Mouse (Mus musculus) embryonic facial prominence, embryonic 14.5 days (tissue): ENCODE results near the gene Mob3b. TPM values are rescaled to one million over a fixed set of nuclear protein-coding genes. Genes with fewer than 3 reads are reported as not detected.

Experiments
- ATAC-seq: fragments of 200-750 bp; cut with Nextera tagmentation; 2 replicates; pipeline ENCODE4 v1.8.0; 2017; ENCODE audit warnings: low read depth, moderate number of reproducible peaks, moderate TSS enrichment
- DNase-seq: peaks from one replicate; pipeline ENCODE4 v3.0.0-alpha.2; 2015; ENCODE audit warnings: low spot score
- H3K27ac ChIP-seq: fragments of 300-500 bp; sonication (generic); replicated peaks from 2 replicates; pipeline ENCODE4 v1.5.1; 2014; ENCODE audit warnings: low read depth, mild to moderate bottlenecking, low read length, moderate library complexity
- H3K27me3 ChIP-seq: fragments of 300-500 bp; sonication (generic); replicated peaks from 2 replicates; pipeline ENCODE4 v1.6.1; 2014; ENCODE audit warnings: low read length; ENCODE audit not compliant: control insufficient read depth, insufficient read depth
- H3K36me3 ChIP-seq: fragments of 300-500 bp; sonication (generic); 2 replicates; pipeline ENCODE4 v1.6.1; 2014; ENCODE audit warnings: low read length, mixed read lengths; ENCODE audit not compliant: control insufficient read depth, insufficient read depth
- H3K4me1 ChIP-seq: fragments of 300-500 bp; sonication (generic); 2 replicates; pipeline ENCODE4 v1.6.1; 2014; ENCODE audit warnings: antibody characterized with exemption, low read length; ENCODE audit not compliant: control insufficient read depth, insufficient read depth
- H3K4me2 ChIP-seq: fragments of 300-500 bp; sonication (generic); 2 replicates; pipeline ENCODE4 v1.6.1; 2014; ENCODE audit warnings: low read depth, mild to moderate bottlenecking, low read length, moderate library complexity, mixed read lengths
- H3K4me3 ChIP-seq: fragments of 300-500 bp; sonication (generic); 2 replicates; pipeline ENCODE4 v1.5.1; 2014; ENCODE audit warnings: low read depth, mild to moderate bottlenecking, low read length
- H3K9ac ChIP-seq: fragments of 300-500 bp; sonication (generic); 2 replicates; pipeline ENCODE4 v1.6.1; 2014; ENCODE audit warnings: low read depth, mild to moderate bottlenecking, low read length, moderate library complexity, mixed read lengths
- H3K9me3 ChIP-seq: fragments of 300-500 bp; sonication (generic); 2 replicates; pipeline ENCODE4 v1.6.1; 2016; ENCODE audit warnings: low read length; ENCODE audit not compliant: control insufficient read depth
- WGBS: fragments of 180-500 bp; shearing (Covaris S2); extraction: QIAGEN DNeasy Blood & Tissue Kit; methylation state at CpG from one replicate; pipeline ENCODE4 v1.1.7; 2014; 5-methylcytosine and 5-hydroxymethylcytosine counted together
- polyA plus RNA-seq: library from polyadenylated mRNA; unstranded; fragments of >200 nt; fragmentation: Nextera tagmentation; extraction: Ambion mirVana; gene quantifications from 2 replicates; pipeline ENCODE4 v1.2.1, GENCODE M21; 2014

Gene Mob3b
- polyA plus RNA-seq, 1 experiment from 2014 or later = 6.3 TPM

DNA sequence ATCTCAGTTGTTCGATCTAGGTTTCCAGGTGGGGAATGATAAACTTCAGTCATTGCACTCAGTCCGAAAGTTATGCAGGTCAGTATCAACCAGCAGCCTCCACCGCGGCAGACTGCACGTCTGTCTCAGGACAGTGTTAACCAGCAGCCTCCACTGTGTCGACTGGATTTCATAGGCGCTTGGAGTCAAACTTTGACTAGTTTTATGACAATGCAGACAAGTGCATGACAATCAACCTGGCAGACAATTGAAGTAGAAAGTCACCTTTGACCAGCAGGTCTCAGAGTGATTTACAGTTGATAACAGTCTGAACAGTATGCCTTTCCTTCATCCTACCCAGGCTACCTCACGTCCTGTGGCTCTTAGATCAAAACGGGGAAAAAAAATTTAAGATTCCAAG lies 166.6 kb downstream of the Mob3b start:
- no peaks in the 10 kb centered on the region for H3K27me3 ChIP-seq
- DNase-seq (no peak), ATAC-seq (no peak)
- no peak overlapping the region for H3K27ac ChIP-seq
- peaks cover 21% of the 10 kb centered on the region for H3K4me1 ChIP-seq
- H3K36me3 ChIP-seq = no peaks in the 10 kb centered on the region
- no peak overlapping the region for H3K4me2 ChIP-seq
- 77% methylated on average over 9 of the region's 9 CpGs for WGBS
- H3K9ac ChIP-seq = no peak overlapping the region
- no peaks in the 10 kb centered on the region for H3K9me3 ChIP-seq
- H3K4me3 ChIP-seq = no peak overlapping the region

DNA sequence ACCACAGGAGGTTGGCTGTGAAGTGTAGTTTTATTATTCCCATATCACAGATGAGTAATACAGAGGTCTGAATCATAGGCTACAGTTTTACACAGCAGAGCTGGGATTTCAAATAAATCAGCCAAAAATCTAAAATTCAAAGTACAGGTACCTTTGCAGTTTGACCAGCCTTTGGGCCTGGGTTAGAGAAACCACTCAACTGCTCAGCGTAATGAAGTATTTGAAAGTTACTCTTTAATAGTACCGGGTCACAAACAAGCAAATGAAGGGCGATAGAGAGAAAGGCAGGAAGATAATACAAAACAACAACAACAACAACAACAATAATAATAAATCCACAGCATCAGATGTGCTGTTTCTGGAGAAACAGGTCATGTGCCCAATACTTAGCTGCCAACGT lies 169.7 kb downstream of the Mob3b start:
- H3K4me1 ChIP-seq = peaks cover 10% of the 10 kb centered on the region
- no peaks in the 10 kb centered on the region for H3K36me3 ChIP-seq
- H3K9me3 ChIP-seq = no peaks in the 10 kb centered on the region
- H3K27me3 ChIP-seq = no peaks in the 10 kb centered on the region
- no peak for ATAC-seq
- no peak overlapping the region for H3K4me3 ChIP-seq
- WGBS = 94% methylated on average over 4 of the region's 4 CpGs
- H3K4me2 ChIP-seq = no peak overlapping the region
- no peak overlapping the region for H3K9ac ChIP-seq
- no peak for DNase-seq
- no peak overlapping the region for H3K27ac ChIP-seq

GRCm38 (mm10) chr4:34987109-34987508 lies 170.2 kb downstream of the Mob3b start:
- WGBS = 86% methylated on average over 12 of the region's 12 CpGs
- H3K36me3 ChIP-seq = no peaks in the 10 kb centered on the region
- H3K9me3 ChIP-seq = no peaks in the 10 kb centered on the region
- no peak overlapping the region for H3K4me3 ChIP-seq
- H3K27me3 ChIP-seq = no peaks in the 10 kb centered on the region
- no peak overlapping the region for H3K9ac ChIP-seq
- H3K4me2 ChIP-seq = no peak overlapping the region
- DNase-seq (no peak), ATAC-seq (no peak)
- no peak overlapping the region for H3K27ac ChIP-seq
- H3K4me1 ChIP-seq = peaks cover 5% of the 10 kb centered on the region

DNA sequence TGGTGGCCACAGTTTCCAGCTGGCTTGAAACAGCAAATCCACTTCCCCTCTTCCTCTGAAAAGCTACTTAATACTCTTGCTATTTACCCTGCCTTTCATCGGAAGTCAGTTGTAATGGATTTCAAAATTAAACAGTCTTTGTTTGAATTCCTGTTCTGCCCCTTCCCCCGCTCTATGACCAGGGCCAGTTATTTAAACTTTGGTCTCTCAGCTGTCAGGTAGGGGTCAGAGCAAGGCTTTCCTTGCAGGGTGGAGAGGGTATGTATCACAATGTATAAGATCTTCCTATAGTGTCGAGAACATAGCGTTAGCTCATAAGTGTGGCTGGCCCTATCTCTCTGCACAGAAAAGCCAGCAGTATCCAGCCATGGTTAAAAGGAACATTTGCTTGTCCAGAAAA lies 170.6 kb downstream of the Mob3b start:
- Histone ChIP-seq H3K4me2 (no peak overlapping the region), H3K27me3 (no peaks in the 10 kb centered on the region), H3K9ac (no peak overlapping the region), H3K27ac (no peak overlapping the region), H3K9me3 (no peaks in the 10 kb centered on the region), H3K4me3 (no peak overlapping the region), H3K4me1 (peaks cover under 1% of the 10 kb centered on the region; the same call in 1 of the 2 replicates), H3K36me3 (no peaks in the 10 kb centered on the region)
- WGBS = 69% methylated on average over 4 of the region's 4 CpGs
- ATAC-seq = no peak
- DNase-seq = no peak

DNA sequence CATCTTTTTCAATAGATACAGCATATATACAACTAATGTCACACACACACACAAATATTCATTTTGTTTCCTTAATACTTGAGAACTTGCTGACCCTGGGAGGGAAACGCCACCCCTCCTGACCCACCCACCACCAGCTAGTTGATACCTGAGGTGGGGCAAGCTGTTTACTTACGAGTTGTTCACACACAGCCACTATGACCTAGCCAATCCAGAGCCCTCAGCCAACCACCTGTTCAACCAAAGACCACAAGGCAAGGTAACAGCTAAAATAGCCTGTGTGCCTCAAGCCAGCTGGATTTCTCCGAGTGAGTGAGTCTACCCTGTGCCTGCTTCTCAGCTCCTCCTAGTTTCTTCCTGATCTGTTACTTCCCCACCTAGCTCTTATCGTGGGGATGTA lies 172.9 kb downstream of the Mob3b start:
- Histone ChIP-seq H3K4me3 (no peak overlapping the region), H3K27ac (no peak overlapping the region), H3K4me1 (no peaks in the 10 kb centered on the region), H3K27me3 (no peaks in the 10 kb centered on the region), H3K36me3 (no peaks in the 10 kb centered on the region), H3K4me2 (no peak overlapping the region), H3K9me3 (no peaks in the 10 kb centered on the region), H3K9ac (no peak overlapping the region)
- ATAC-seq (no peak), DNase-seq (no peak)
- WGBS = 86% methylated on average over 4 of the region's 4 CpGs

- DNase-seq = no peak
- 86% methylated on average over 6 of the region's 6 CpGs for WGBS
- Histone ChIP-seq H3K36me3 (no peaks in the 10 kb centered on the region), H3K9me3 (no peaks in the 10 kb centered on the region), H3K27ac (no peak overlapping the region), H3K4me2 (no peak overlapping the region), H3K4me3 (no peak overlapping the region), H3K9ac (no peak overlapping the region), H3K4me1 (no peaks in the 10 kb centered on the region), H3K27me3 (no peaks in the 10 kb centered on the region)
- no peak for ATAC-seq
Observed at GRCm38 (mm10) chr4:34983511-34983910, 173.8 kb downstream of the Mob3b start.

DNA sequence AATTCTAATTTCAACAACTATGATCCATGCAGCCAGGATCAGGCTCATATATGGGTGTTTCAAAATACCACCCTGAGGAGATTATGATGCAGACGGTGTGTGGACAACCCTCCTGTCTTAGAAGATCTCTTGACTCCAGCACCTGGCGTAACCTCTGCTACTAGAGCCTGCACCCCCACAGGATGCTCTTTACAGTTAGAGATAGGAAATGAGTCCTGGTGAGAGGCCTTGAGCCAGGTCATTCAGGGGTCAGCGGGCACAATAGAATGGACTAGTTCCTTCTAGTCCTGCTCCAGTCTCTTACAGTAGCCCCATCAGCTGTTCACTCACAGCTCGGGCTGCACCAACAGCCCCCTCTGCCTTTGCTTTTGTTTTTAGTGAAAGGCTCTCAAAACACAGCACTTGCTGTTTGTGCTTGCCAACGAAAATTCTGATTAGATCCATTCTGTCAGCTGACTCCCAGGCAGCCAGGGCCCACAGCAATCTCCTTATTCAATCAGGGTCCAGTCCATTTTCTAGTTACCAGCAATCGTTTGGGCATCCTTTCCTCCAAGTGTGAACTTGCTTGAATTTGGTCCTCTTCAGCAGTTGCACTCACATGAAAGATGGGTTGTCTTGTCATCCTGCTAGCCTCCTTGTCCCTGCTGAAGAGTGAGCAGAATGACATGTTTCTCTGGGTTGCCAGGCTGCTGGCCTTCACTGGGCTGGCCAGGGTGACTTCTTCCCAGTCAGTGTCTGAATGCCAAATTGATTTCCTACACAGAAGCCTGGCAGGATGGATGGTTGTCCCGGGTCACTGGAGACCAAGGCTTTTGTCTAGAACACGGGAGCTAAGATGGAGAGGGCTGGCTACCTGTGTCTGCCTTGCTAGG lies 175.7 kb downstream of the Mob3b start:
- Histone ChIP-seq H3K27me3 (no peaks in the 10 kb centered on the region), H3K4me3 (no peak overlapping the region), H3K36me3 (no peaks in the 10 kb centered on the region), H3K4me1 (peaks cover 4% of the 10 kb centered on the region; the same call in 1 of the 2 replicates), H3K4me2 (no peak overlapping the region), H3K27ac (no peak overlapping the region), H3K9me3 (no peaks in the 10 kb centered on the region), H3K9ac (no peak overlapping the region)
- WGBS = 63% methylated on average over 8 of the region's 8 CpGs
- DNase-seq = no peak
- ATAC-seq = no peak

GRCm38 (mm10) chr4:34980461-34981039 lies 176.7 kb downstream of the Mob3b start:
- WGBS = 74% methylated on average over 8 of the region's 8 CpGs

More at GRCm38 (mm10) chr4:34980461-34981039, 176.7 kb downstream of the Mob3b start:
- Histone ChIP-seq H3K4me1 (peaks cover 10% of the 10 kb centered on the region), H3K36me3 (no peaks in the 10 kb centered on the region), H3K9ac (no peak overlapping the region), H3K27ac (no peak overlapping the region), H3K27me3 (no peaks in the 10 kb centered on the region), H3K4me3 (no peak overlapping the region), H3K4me2 (no peak overlapping the region), H3K9me3 (no peaks in the 10 kb centered on the region)
- DNase-seq (no peak), ATAC-seq (no peak)
